Mouse (Mus musculus): ENCODE results near the gene Nrbf2.

DNA sequence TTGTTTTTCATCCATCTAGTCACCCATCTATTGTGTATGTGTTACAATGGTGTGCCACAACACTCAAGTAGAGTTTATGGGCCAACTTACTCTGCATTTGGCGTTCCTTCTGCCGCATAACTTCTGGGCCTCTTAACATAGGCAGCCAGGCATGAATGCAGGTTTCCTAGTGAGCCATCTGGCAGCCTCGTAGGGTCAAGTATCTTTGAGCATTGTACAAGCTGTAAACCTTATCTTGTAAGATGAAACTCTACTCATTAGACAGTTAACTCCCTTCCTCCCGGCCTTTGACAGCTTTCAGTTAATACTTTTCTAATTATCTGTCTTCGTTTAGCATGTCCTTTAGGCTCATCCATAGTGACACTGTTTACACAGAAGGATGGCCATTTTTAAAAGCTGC, 63.8 kb downstream of the Nrbf2 start:
- TF ChIP-seq POLR2A (IDR thresholded peaks at IDR 0.05; ENCODE audit: extremely low read depth, insufficient read depth, low read length) (no peak), CTCF (IDR thresholded peaks at IDR 0.05; ENCODE audit: extremely low read depth, insufficient read depth, low read length) (no peak)
